Comparison of ENCODE assay signal across 7 mouse cellular contexts in genomic region chr2:75964512-75964911, GRCm38 (mm10). TPM values are rescaled to one million over a fixed set of nuclear protein-coding genes. Genes with fewer than 3 reads are reported as not detected.
DNase-seq lines count a peak whose midpoint lies in the region; ATAC-seq and TF ChIP-seq lines count a peak whose summit lies in the region.

No protein-coding gene starts in this region.

- H3K27ac ChIP-seq in forebrain, embryonic 13.5 days, result no peak overlapping the region

- peak; percentile 27 for TF ChIP-seq CTCF in Patski (IDR thresholded peaks at IDR 0.05)

- 18% methylated on average over 14 of the region's 14 CpGs for WGBS in forebrain, embryonic 13.5 days

- in situ Hi-C loops in Patski (cut with MboI; ENCODE audit: low pct_unique_long_range_greater_than_20kb), result no loop called here

- DNase-seq in Patski (ENCODE audit: low read depth, low spot score), result no peak
- DNase-seq in heart, postnatal 25 days (ENCODE audit: low spot score), result peak; percentile 50
- peak; percentile 63 to 71 for DNase-seq in layer of hippocampus, postnatal 10 days (ENCODE audit: low spot score in 2 of 2)
- DNase-seq in lung, postnatal 4 days, result peak; percentile 79 to 84
- peak; percentile 66 for DNase-seq in retina, postnatal 1 day

- H3K9ac ChIP-seq in forebrain, embryonic 13.5 days, result no peak overlapping the region

- POLR2A ChIA-PET in Patski (lab: Charles Lee), result interaction anchor here (0.5 to 0.7 kb wide), 2 partner anchors 93 to 293 kb away, joined by 3 to 4 read pairs; no protein-coding TSS in a partner anchor

- no peak for ATAC-seq in Patski
- peak; percentile 41 for ATAC-seq in cerebellum, adult (ENCODE audit: insufficient number of reproducible peaks, low FRiP score, low TSS enrichment)
- ATAC-seq in forebrain, embryonic 13.5 days, result 0 out of 2 replicates have a peak, but pooled peaks have one; percentile 2

- CTCF ChIA-PET in Patski (lab: Charles Lee), result interaction anchor here (0.8 to 2.4 kb wide), 6 partner anchors 11 to 372 kb away, joined by 3 to 8 read pairs (median 4); no protein-coding TSS in a partner anchor

- H3K36me3 ChIP-seq in forebrain, embryonic 13.5 days (ENCODE audit: poor library complexity, severe bottlenecking), result no peaks in the 10 kb centered on the region

- peaks cover 24% of the 10 kb centered on the region for H3K4me1 ChIP-seq in forebrain, embryonic 13.5 days

- peaks cover 19% of the 10 kb centered on the region for H3K27me3 ChIP-seq in Patski
- H3K27me3 ChIP-seq in forebrain, embryonic 13.5 days, result 0 out of 2 replicates have a peak, but pooled peaks cover 5% of the 10 kb centered on the region

- H3K9me3 ChIP-seq in forebrain, embryonic 13.5 days (replicated peaks), result no peaks in the 10 kb centered on the region

- intact Hi-C loops in heart, postnatal 25 days (cut with DNase I), result loop anchor here (1.0 to 5.0 kb wide), 4 partner anchors 37 to 357 kb away; no protein-coding TSS in a partner anchor

- H3K4me3 ChIP-seq in forebrain, embryonic 13.5 days, result no peak overlapping the region

- peak overlapping the region; percentile 40 for H3K4me2 ChIP-seq in forebrain, embryonic 13.5 days

RNA-seq across cellular contexts. Expression of gene Ttc30a2, which starts 13.5 kb away (rescaled TPM):
- polyA plus RNA-seq in Patski (2021), result 1.4 TPM
- 0.45 and 0.56 TPM in 2 replicates for polyA plus RNA-seq in forebrain, embryonic 13.5 days (2015; fragmentation: Nextera tagmentation; extraction: Ambion mirVana)
- total RNA-seq in heart, postnatal 25 days (2021), result 1 to 10 TPM; 1.7 to 1.9 TPM
- total RNA-seq in layer of hippocampus, postnatal 10 days (2021), result under 1 TPM; 0.27 to 0.45 TPM

RNA-seq across cellular contexts. Expression of gene Ttc30a1, which starts 17.3 kb away (rescaled TPM):
- polyA plus RNA-seq in Patski (2021), result 2.0 TPM
- polyA plus RNA-seq in forebrain, embryonic 13.5 days (2015; fragmentation: Nextera tagmentation; extraction: Ambion mirVana), result 8.1 and 8.4 TPM in 2 replicates
- 1 to 10 TPM; 3.0 to 3.2 TPM for total RNA-seq in heart, postnatal 25 days (2021)
- 1 to 10 TPM; 3.4 to 4.0 TPM for total RNA-seq in layer of hippocampus, postnatal 10 days (2021)

RNA-seq across cellular contexts. Expression of gene Ttc30b, which starts 26.1 kb away (rescaled TPM):
- polyA plus RNA-seq in Patski (2021), result 12.3 TPM
- polyA plus RNA-seq in forebrain, embryonic 13.5 days (2015; fragmentation: Nextera tagmentation; extraction: Ambion mirVana), result 11.3 and 14.1 TPM in 2 replicates
- 10 to 100 TPM; 14.7 to 15.4 TPM for total RNA-seq in heart, postnatal 25 days (2021)
- 10 to 100 TPM; 12.3 to 12.8 TPM for total RNA-seq in layer of hippocampus, postnatal 10 days (2021)
